Comparison of ENCODE assay signal across 11 mouse cellular contexts in genomic region chr12:79680698-79681072, GRCm38 (mm10).
DNase-seq lines count a peak whose midpoint lies in the region; ATAC-seq lines count a peak whose summit lies in the region.
"Had no signal": no experiment of that assay in that cellular context is flagged by ENCODE, and none has a peak within 500 bp of the region (broad histone marks: within the 10 kb centered on the region; RNA-seq: fewer than 3 reads in every experiment).

No protein-coding gene starts in this region.

- H3K36me3 ChIP-seq in heart, embryonic 14.5 days (ENCODE audit: control insufficient read depth, insufficient read depth, low read length), result no peaks in the 10 kb centered on the region
- H3K36me3 ChIP-seq in embryonic facial prominence, embryonic 10.5 days (replicated peaks), result no peaks in the 10 kb centered on the region
- H3K36me3 ChIP-seq in forebrain, embryonic 16.5 days (ENCODE audit: control insufficient read depth, insufficient read depth), result no peaks in the 10 kb centered on the region
- H3K36me3 ChIP-seq in midbrain, embryonic 13.5 days, result no peaks in the 10 kb centered on the region
- H3K36me3 ChIP-seq: limb, embryonic 12.5 days had no signal

- no peaks in the 10 kb centered on the region for H3K27me3 ChIP-seq in heart, embryonic 14.5 days (ENCODE audit: control insufficient read depth, insufficient read depth, low read length)
- no peaks in the 10 kb centered on the region for H3K27me3 ChIP-seq in embryonic facial prominence, embryonic 10.5 days (replicated peaks; ENCODE audit: low read depth, poor library complexity, severe bottlenecking)
- H3K27me3 ChIP-seq in forebrain, embryonic 16.5 days (replicated peaks; ENCODE audit: control insufficient read depth, insufficient read depth, low read length), result no peaks in the 10 kb centered on the region
- no peaks in the 10 kb centered on the region for H3K27me3 ChIP-seq in midbrain, embryonic 13.5 days
- H3K27me3 ChIP-seq: limb, embryonic 12.5 days had no signal

- no peaks in the 10 kb centered on the region for H3K9me3 ChIP-seq in heart, embryonic 14.5 days (ENCODE audit: control insufficient read depth, low read length)
- no peaks in the 10 kb centered on the region for H3K9me3 ChIP-seq in embryonic facial prominence, embryonic 10.5 days
- H3K9me3 ChIP-seq in forebrain, embryonic 16.5 days (ENCODE audit: control insufficient read depth, low read length), result no peaks in the 10 kb centered on the region
- no peaks in the 10 kb centered on the region for H3K9me3 ChIP-seq in midbrain, embryonic 13.5 days
- H3K9me3 ChIP-seq: limb, embryonic 12.5 days had no signal

- no peak overlapping the region for H3K4me2 ChIP-seq in heart, embryonic 14.5 days (ENCODE audit: low read length)
- H3K4me2 ChIP-seq in forebrain, embryonic 16.5 days (ENCODE audit: low read length), result no peak overlapping the region
- no peak overlapping the region for H3K4me2 ChIP-seq in midbrain, embryonic 13.5 days (replicated peaks)
- H3K4me2 ChIP-seq: limb, embryonic 12.5 days had no signal

- H3K9ac ChIP-seq in heart, embryonic 14.5 days (ENCODE audit: low read length), result no peak overlapping the region
- no peak overlapping the region for H3K9ac ChIP-seq in forebrain, embryonic 16.5 days (replicated peaks; ENCODE audit: low read depth, low read length)
- no peak overlapping the region for H3K9ac ChIP-seq in midbrain, embryonic 13.5 days (replicated peaks)
- H3K9ac ChIP-seq: limb, embryonic 12.5 days had no signal

- ATAC-seq in heart, embryonic 14.5 days (ENCODE audit: insufficient number of reproducible peaks, insufficient read depth, low FRiP score, low read depth), result no peak; the same call in 1 of the 2 replicates
- ATAC-seq in forebrain, embryonic 16.5 days, result no peak; the same call in 1 of the 2 replicates
- peak; percentile 50; the same call in 1 of the 2 replicates for ATAC-seq in midbrain, embryonic 13.5 days

- peaks cover 29 to 39% of the 10 kb centered on the region in 2 experiments for H3K4me1 ChIP-seq in heart, embryonic 14.5 days (ENCODE audit: control insufficient read depth in 2 of 2, insufficient read depth in 2 of 2, low read length in 2 of 2)
- peaks cover 64% of the 10 kb centered on the region for H3K4me1 ChIP-seq in embryonic facial prominence, embryonic 10.5 days
- H3K4me1 ChIP-seq in forebrain, embryonic 16.5 days (replicated peaks; ENCODE audit: control insufficient read depth, insufficient read depth, low read length), result peaks cover 21% of the 10 kb centered on the region
- H3K4me1 ChIP-seq in midbrain, embryonic 13.5 days (replicated peaks), result peaks cover 10% of the 10 kb centered on the region; the same call in 1 of the 2 replicates

- WGBS in heart, embryonic 14.5 days, result 40% methylated on average over 3 of the region's 3 CpGs
- WGBS in embryonic facial prominence, embryonic 10.5 days, result 36% methylated on average over 3 of the region's 3 CpGs
- WGBS in forebrain, embryonic 16.5 days, result 19% methylated on average over 3 of the region's 3 CpGs
- WGBS in midbrain, embryonic 13.5 days, result 49% methylated on average over 3 of the region's 3 CpGs

- no peak overlapping the region for H3K4me3 ChIP-seq in heart, embryonic 14.5 days (ENCODE audit: control insufficient read depth in 1 of 2, insufficient read depth in 1 of 2, low read depth in 1 of 2, low read length in 2 of 2)
- H3K4me3 ChIP-seq in embryonic facial prominence, embryonic 10.5 days, result no peak overlapping the region
- H3K4me3 ChIP-seq in forebrain, embryonic 16.5 days (replicated peaks; ENCODE audit: low read length), result no peak overlapping the region
- H3K4me3 ChIP-seq in midbrain, embryonic 13.5 days (replicated peaks), result no peak overlapping the region
- H3K4me3 ChIP-seq: limb, embryonic 12.5 days had no signal

- no peak for DNase-seq in heart, adult 18-20 months
- DNase-seq in embryonic facial prominence, embryonic 10.5 days (ENCODE audit: low spot score), result peak; percentile 14
- no peak for DNase-seq in embryo, embryonic 10.5 days (ENCODE audit: low spot score)
- no peak for DNase-seq in right cerebral cortex, postnatal 36 days (ENCODE audit: low spot score in 2 of 2)
- no peak for DNase-seq in ovary, postnatal 10 days (ENCODE audit: low spot score)
- DNase-seq: embryo, embryonic 11 days; kidney, postnatal 10 days had no signal

- peak overlapping the region; percentile 46 to 83 for H3K27ac ChIP-seq in heart, embryonic 14.5 days (replicated peaks in 1 of 2; ENCODE audit: control insufficient read depth in 1 of 2, insufficient read depth in 1 of 2, low read depth in 2 of 2, low read length in 2 of 2)
- peak overlapping the region; percentile 77 for H3K27ac ChIP-seq in embryonic facial prominence, embryonic 10.5 days (replicated peaks)
- H3K27ac ChIP-seq in forebrain, embryonic 16.5 days (ENCODE audit: low read length), result peak overlapping the region; percentile 49
- H3K27ac ChIP-seq in midbrain, embryonic 13.5 days, result peak overlapping the region; percentile 48
- H3K27ac ChIP-seq: limb, embryonic 12.5 days had no signal
